Mouse (Mus musculus): ENCODE data around the gene Vps8.

- no peak for TF ChIP-seq CTCF (IDR thresholded peaks at IDR 0.05; ENCODE audit: extremely low read depth, insufficient read depth, insufficient read length, insufficient replicate concordance)
- no peak for TF ChIP-seq POLR2A (IDR thresholded peaks at IDR 0.05; ENCODE audit: low read depth, low read length)
Measured at GRCm38 (mm10) chr16:21653151-21653550, 230.2 kb downstream of the Vps8 start.

Data from spleen, adult 2 months (tissue).